Mouse (Mus musculus) embryo, embryonic 10 days (tissue): ENCODE results near the gene Pon3.

ENCODE experiments used
- DNase-seq: peaks from one replicate; pipeline ENCODE4 v3.0.0-alpha.2; 2015; ENCODE audit warnings: low spot score

The Pon3 gene

GRCm38 (mm10) chr6:5179189-5179588, 76.9 kb downstream of the Pon3 start:
- DNase-seq = no peak

GRCm38 (mm10) chr6:5177967-5178891, 77.9 kb downstream of the Pon3 start:
- DNase-seq = peak; percentile 43

DNA sequence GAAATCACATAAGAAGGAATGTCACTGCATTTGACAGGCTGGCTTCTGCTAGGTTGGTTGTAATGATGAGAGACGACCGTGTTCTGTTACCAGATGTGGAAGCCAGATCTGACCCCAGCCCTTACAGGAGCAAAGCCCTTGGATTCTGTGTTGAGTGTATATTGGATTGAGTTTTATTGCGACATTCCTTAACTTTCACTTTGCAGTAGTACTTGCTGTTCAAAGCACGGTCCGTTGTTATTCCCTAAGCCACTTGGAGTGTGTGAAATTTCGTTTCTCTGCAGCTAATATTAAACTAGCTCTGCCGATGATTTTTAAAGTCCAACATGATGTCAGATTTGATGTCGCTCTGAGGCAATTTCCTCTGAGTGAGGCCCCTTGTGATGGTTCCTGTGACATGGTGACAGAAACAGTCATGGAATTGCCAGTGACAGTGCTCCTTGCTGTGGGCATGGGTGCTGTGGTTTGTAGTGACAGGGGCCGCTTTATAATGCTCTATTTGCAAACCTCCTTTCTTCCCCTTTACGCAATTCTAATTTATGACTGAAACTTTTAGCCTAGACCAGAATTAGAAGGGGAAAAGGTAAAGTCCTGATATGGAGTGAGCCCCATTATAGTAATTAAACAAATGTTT, 81.8 kb downstream of the Pon3 start:
- no peak for DNase-seq

DNA sequence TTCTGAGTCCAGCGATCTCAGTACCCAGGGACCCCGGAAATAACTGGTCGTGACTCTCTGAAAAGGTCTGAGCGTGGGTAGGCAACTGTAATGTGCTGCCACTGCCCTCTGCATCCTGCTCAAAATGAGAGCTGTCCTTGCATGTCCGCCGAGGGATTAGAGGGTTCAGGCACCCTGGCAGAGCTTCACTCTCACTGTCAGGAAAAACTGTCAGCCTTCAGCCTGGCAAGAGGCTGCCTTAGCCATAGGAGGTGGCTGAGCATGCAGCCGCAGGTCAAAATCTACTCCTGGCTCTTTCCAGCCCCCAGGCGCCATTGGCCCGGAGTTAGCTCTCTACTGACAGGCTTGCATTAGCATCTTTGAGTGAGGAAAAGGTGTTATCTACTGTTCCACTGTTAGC, 83.5 kb downstream of the Pon3 start:
- DNase-seq = no peak

DNA sequence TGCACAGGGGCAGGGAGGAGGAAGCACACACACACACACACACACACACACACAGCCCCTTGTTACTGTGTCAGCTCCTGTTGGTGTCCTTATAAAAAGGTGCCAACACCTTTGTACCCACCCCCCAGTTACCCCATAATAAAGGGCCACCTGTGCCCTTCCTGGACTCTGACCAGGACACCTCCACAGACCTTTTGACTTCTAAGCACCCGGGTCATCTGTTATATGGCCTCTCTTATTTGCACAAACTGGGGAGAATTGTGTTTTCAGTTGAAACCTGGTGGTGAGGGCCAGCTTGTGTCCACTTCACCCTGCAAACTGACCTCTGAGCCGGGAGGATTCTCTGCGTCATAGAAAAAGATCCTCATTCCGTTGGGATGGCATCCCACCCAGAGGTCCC, 84.7 kb downstream of the Pon3 start:
- no peak for DNase-seq
